Comparison of ENCODE assay signal across 13 mouse cellular contexts in the genomic region with DNA sequence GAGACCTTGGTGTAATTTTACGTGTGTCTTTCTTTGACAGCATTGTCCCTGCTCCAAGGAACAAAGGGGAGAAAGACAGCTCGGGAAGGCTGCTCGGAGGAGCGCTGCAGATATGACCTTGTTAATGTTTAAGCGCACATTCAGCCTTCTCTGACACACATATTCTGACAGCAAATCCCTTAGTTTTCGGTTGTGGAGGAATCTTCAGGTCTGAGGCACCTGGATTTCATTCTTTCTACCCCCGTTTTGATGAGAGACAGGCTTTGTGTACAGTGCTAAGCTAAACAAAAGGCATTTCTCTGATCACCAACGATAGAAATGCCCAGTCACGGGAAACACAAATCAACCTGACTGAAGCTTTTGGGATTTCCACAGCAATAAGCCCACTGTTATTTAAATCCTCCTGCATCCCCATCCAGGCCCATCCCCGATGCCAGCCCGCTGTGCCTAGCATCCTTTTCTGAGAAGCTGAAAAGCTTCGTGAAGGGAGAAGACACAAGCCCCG.
DNase-seq lines count a peak whose midpoint lies in the region; ATAC-seq lines count a peak whose summit lies in the region.
"Had no signal": no experiment of that assay in that cellular context is flagged by ENCODE, and none has a peak within 500 bp of the region (broad histone marks: within the 10 kb centered on the region; RNA-seq: fewer than 3 reads in every experiment).

No protein-coding gene starts in this region.

- WGBS in forebrain, embryonic 12.5 days = 10% methylated on average over 13 of the region's 13 CpGs
- 13% methylated on average over 13 of the region's 13 CpGs for WGBS in hindbrain, embryonic 16.5 days
- 10% methylated on average over 13 of the region's 13 CpGs for WGBS in neural tube, embryonic 13.5 days

- intact Hi-C loops in left cerebral cortex, postnatal 36 days (cut with DNase I) = no loop called here

- H3K4me1 ChIP-seq in forebrain, embryonic 12.5 days = peaks cover 9% of the 10 kb centered on the region
- H3K4me1 ChIP-seq in hindbrain, embryonic 16.5 days (ENCODE audit: control insufficient read depth, insufficient read depth, low read depth, low read length) = peaks cover 8% of the 10 kb centered on the region; the same call in 1 of the 2 replicates
- H3K4me1 ChIP-seq in neural tube, embryonic 13.5 days (replicated peaks) = peaks cover 20% of the 10 kb centered on the region
- H3K4me1 ChIP-seq: limb, embryonic 10.5 days; liver, embryonic 15.5 days had no signal

- H3K9ac ChIP-seq in forebrain, embryonic 12.5 days = peak overlapping the region; percentile 13; the same call in 1 of the 2 replicates
- H3K9ac ChIP-seq in hindbrain, embryonic 16.5 days (ENCODE audit: low read depth, low read length) = peak overlapping the region; percentile 44
- H3K9ac ChIP-seq in neural tube, embryonic 13.5 days = peak overlapping the region; percentile 63
- H3K9ac ChIP-seq: liver, embryonic 15.5 days had no signal

- H3K27ac ChIP-seq in forebrain, embryonic 12.5 days = peak overlapping the region; percentile 42; the same call in 1 of the 2 replicates
- H3K27ac ChIP-seq in hindbrain, embryonic 16.5 days (ENCODE audit: low read depth, low read length) = peak overlapping the region; percentile 61
- H3K27ac ChIP-seq in neural tube, embryonic 13.5 days (replicated peaks) = peak overlapping the region; percentile 86
- H3K27ac ChIP-seq: limb, embryonic 10.5 days; liver, embryonic 15.5 days had no signal

- no peaks in the 10 kb centered on the region for H3K36me3 ChIP-seq in forebrain, embryonic 12.5 days (replicated peaks)
- no peaks in the 10 kb centered on the region for H3K36me3 ChIP-seq in hindbrain, embryonic 16.5 days (ENCODE audit: control insufficient read depth, insufficient read depth, low read length)
- no peaks in the 10 kb centered on the region for H3K36me3 ChIP-seq in neural tube, embryonic 13.5 days
- H3K36me3 ChIP-seq: limb, embryonic 10.5 days; liver, embryonic 15.5 days had no signal

- peak overlapping the region; percentile 24; the same call in 1 of the 2 replicates for H3K4me2 ChIP-seq in forebrain, embryonic 12.5 days
- peak overlapping the region; percentile 27; the same call in 1 of the 2 replicates for H3K4me2 ChIP-seq in hindbrain, embryonic 16.5 days (ENCODE audit: low read length)
- peak overlapping the region; percentile 34 for H3K4me2 ChIP-seq in neural tube, embryonic 13.5 days
- H3K4me2 ChIP-seq: liver, embryonic 15.5 days had no signal

- peak; percentile 57; the same call in 1 of the 2 replicates for ATAC-seq in forebrain, embryonic 12.5 days (ENCODE audit: low FRiP score)
- peak; percentile 63 for ATAC-seq in hindbrain, embryonic 16.5 days
- peak; percentile 71; the same call in 1 of the 2 replicates for ATAC-seq in neural tube, embryonic 13.5 days (ENCODE audit: low read depth)

- no peaks in the 10 kb centered on the region for H3K9me3 ChIP-seq in forebrain, embryonic 12.5 days
- H3K9me3 ChIP-seq in hindbrain, embryonic 16.5 days (ENCODE audit: control insufficient read depth, low read length) = no peaks in the 10 kb centered on the region
- no peaks in the 10 kb centered on the region for H3K9me3 ChIP-seq in neural tube, embryonic 13.5 days
- H3K9me3 ChIP-seq: limb, embryonic 10.5 days; liver, embryonic 15.5 days had no signal

- no peaks in the 10 kb centered on the region for H3K27me3 ChIP-seq in forebrain, embryonic 12.5 days
- H3K27me3 ChIP-seq in hindbrain, embryonic 16.5 days (replicated peaks; ENCODE audit: control insufficient read depth, insufficient read depth, low read length) = no peaks in the 10 kb centered on the region
- no peaks in the 10 kb centered on the region for H3K27me3 ChIP-seq in neural tube, embryonic 13.5 days
- H3K27me3 ChIP-seq: liver, embryonic 15.5 days had no signal

- DNase-seq in embryo, embryonic 10.5 days (ENCODE audit: low spot score) = peak; percentile 14
- no peak for DNase-seq in adrenal gland, adult 8-10 months
- no peak for DNase-seq in gastrocnemius, adult 18-20 months (ENCODE audit: low spot score)
- no peak for DNase-seq in left cerebral cortex, postnatal 36 days (ENCODE audit: low spot score in 2 of 2)
- DNase-seq: cerebellum, postnatal 25 days; heart, postnatal 10 days; kidney, adult 2 months; spleen, adult 18-20 months had no signal

- no peak overlapping the region for H3K4me3 ChIP-seq in forebrain, embryonic 12.5 days (replicated peaks)
- H3K4me3 ChIP-seq in hindbrain, embryonic 16.5 days (ENCODE audit: low read length) = no peak overlapping the region
- no peak overlapping the region for H3K4me3 ChIP-seq in neural tube, embryonic 13.5 days
- H3K4me3 ChIP-seq: limb, embryonic 10.5 days; liver, embryonic 15.5 days had no signal

Comparison
In these comparisons a context has a peak if more than half of its experiments do, and no peak if none do; other contexts are left out.
1. H3K9ac ChIP-seq: peak in every context shown above with its lines; median percentile 63 in neural tube, embryonic 13.5 days; 44 in hindbrain, embryonic 16.5 days; 13 in forebrain, embryonic 12.5 days.